Mouse (Mus musculus) thymus, postnatal 0 days (tissue): ENCODE measurements around the gene Sval1. TPM values are rescaled to one million over a fixed set of nuclear protein-coding genes. Genes with fewer than 3 reads are reported as not detected.

Experiments used
- DNase-seq: peaks from one replicate; pipeline ENCODE4 v3.0.0-alpha.2; 2015; ENCODE audit warnings: low spot score
- polyA plus RNA-seq: library from polyadenylated mRNA; unstranded; fragments of >200 nt; fragmentation: Nextera tagmentation; extraction: Ambion mirVana; gene quantifications from 2 replicates; pipeline ENCODE4 v1.2.1, GENCODE M21; 2015

The Sval1 gene
- polyA plus RNA-seq: 0.23 and 0.66 TPM in 2 replicates

- no peak for DNase-seq
Observed at GRCm38 (mm10) chr6:41951330-41951729, at the start of gene Sval1. TSS of gene Sval1 (plus strand) at chr6:41951630.

GRCm38 (mm10) chr6:41911625-41912024 is 39.8 kb upstream of the Sval1 start:
- DNase-seq: no peak

- no peak for DNase-seq
Observed at GRCm38 (mm10) chr6:41914883-41915282, 36.5 kb upstream of the Sval1 start.

GRCm38 (mm10) chr6:41967840-41968239 is 16.4 kb downstream of the Sval1 start, which contains the start of gene Sval3:
TSS of gene Sval3 (plus strand) at chr6:41968140.
- no peak for DNase-seq

Other genes with a start within 250 kb of the Sval1 start
- 0.31 and 0.75 TPM in 2 replicates for gene Kel, start 247.3 kb upstream of the Sval1 start, polyA plus RNA-seq
- not detected in 2 replicates for gene Olfr459, start 176.5 kb upstream of the Sval1 start, polyA plus RNA-seq
- not detected in 2 replicates for gene Pip, start 104.1 kb upstream of the Sval1 start, polyA plus RNA-seq
- gene Sval2, start 98.6 kb upstream of the Sval1 start, polyA plus RNA-seq: not detected in 2 replicates
- not detected in 2 replicates for gene Sval3, start 16.5 kb downstream of the Sval1 start, polyA plus RNA-seq
- gene Sva, start 86.8 kb downstream of the Sval1 start, polyA plus RNA-seq: not detected in 2 replicates
- gene Tas2r139, start 189.3 kb downstream of the Sval1 start, polyA plus RNA-seq: not detected in 2 replicates